Mouse (Mus musculus) limb, embryonic 14.5 days (tissue): ENCODE results near the gene Capn9. TPM values are rescaled to one million over a fixed set of nuclear protein-coding genes. Genes with fewer than 3 reads are reported as not detected.

ENCODE experiments used
- ATAC-seq: fragments of 200-750 bp; cut with Nextera tagmentation; 2 replicates; pipeline ENCODE4 v1.8.0; 2017; ENCODE audit warnings: low read depth, moderate number of reproducible peaks, moderate TSS enrichment; ENCODE audit not compliant: low FRiP score
- DNase-seq: peaks from one replicate; pipeline ENCODE4 v3.0.0-alpha.2; 2015; ENCODE audit warnings: low spot score
- H3K27ac ChIP-seq: fragments of 300-500 bp; sonication (generic); replicated peaks from 2 replicates; pipeline ENCODE4 v1.5.1; 2014; ENCODE audit warnings: low read depth, mild to moderate bottlenecking, low read length, moderate library complexity, mixed read lengths
- H3K27me3 ChIP-seq: fragments of 300-500 bp; sonication (generic); 2 replicates; pipeline ENCODE4 v1.6.1; 2014; ENCODE audit warnings: low read length, mixed read lengths; ENCODE audit not compliant: control insufficient read depth, insufficient read depth
- H3K36me3 ChIP-seq: fragments of 300-500 bp; sonication (generic); 2 replicates; pipeline ENCODE4 v1.6.1; 2014; ENCODE audit warnings: mild to moderate bottlenecking, low read length, moderate library complexity, mixed read lengths; ENCODE audit not compliant: control insufficient read depth, insufficient read depth
- H3K4me1 ChIP-seq: fragments of 300-500 bp; sonication (generic); 2 replicates; pipeline ENCODE4 v1.6.1; 2014; ENCODE audit warnings: antibody characterized with exemption, low read length, mixed read lengths; ENCODE audit not compliant: control insufficient read depth, insufficient read depth
- H3K4me2 ChIP-seq: fragments of 300-500 bp; sonication (generic); replicated peaks from 2 replicates; pipeline ENCODE4 v1.6.1; 2014; ENCODE audit warnings: low read depth, mild to moderate bottlenecking, low read length, moderate library complexity; ENCODE audit not compliant: severe bottlenecking
- H3K4me3 ChIP-seq: fragments of 300-500 bp; sonication (generic); replicated peaks from 2 replicates; pipeline ENCODE4 v1.5.1; 2014; ENCODE audit warnings: low read length
- H3K9ac ChIP-seq: fragments of 300-500 bp; sonication (generic); 2 replicates; pipeline ENCODE4 v1.6.1; 2014; ENCODE audit warnings: mild to moderate bottlenecking, low read depth, low read length, moderate library complexity; ENCODE audit not compliant: severe bottlenecking
- H3K9me3 ChIP-seq: fragments of 300-500 bp; sonication (generic); 2 replicates; pipeline ENCODE4 v1.6.1; 2016; ENCODE audit warnings: low read length; ENCODE audit not compliant: control insufficient read depth
- POLR2A ChIP-seq: fragments of 200-500 bp; IDR thresholded peaks from 2 replicates; pipeline ENCODE4 v1.8.0; 2012; ENCODE audit warnings: inconsistent platforms, mild to moderate bottlenecking, moderate library complexity, borderline replicate concordance; ENCODE audit not compliant: insufficient read depth, insufficient read length; ENCODE audit errors: extremely low read depth
- WGBS: fragments of 180-500 bp; shearing (Covaris S2); extraction: QIAGEN DNeasy Blood & Tissue Kit; methylation state at CpG from one replicate; pipeline ENCODE4 v1.1.7; 2014; 5-methylcytosine and 5-hydroxymethylcytosine counted together
- polyA plus RNA-seq, 2 experiments: library from polyadenylated mRNA; depleted of rRNA in 1 of 2; stranded (reverse) in 1 of 2; unstranded in 1 of 2; fragments of >200 nt; fragmentation: Nextera tagmentation in 1 of 2; extraction: Ambion mirVana in 1 of 2; gene quantifications; 2 replicates each; pipeline versions ENCODE4 v1.2.1 to v1.2.3; 2012 to 2014

Gene Capn9
- polyA plus RNA-seq (2012; rRNA removed) (0.03 and 0.06 TPM in 2 replicates), polyA plus RNA-seq (2014; fragmentation: Nextera tagmentation; extraction: Ambion mirVana) (0.08 and 0.15 TPM in 2 replicates)

DNA sequence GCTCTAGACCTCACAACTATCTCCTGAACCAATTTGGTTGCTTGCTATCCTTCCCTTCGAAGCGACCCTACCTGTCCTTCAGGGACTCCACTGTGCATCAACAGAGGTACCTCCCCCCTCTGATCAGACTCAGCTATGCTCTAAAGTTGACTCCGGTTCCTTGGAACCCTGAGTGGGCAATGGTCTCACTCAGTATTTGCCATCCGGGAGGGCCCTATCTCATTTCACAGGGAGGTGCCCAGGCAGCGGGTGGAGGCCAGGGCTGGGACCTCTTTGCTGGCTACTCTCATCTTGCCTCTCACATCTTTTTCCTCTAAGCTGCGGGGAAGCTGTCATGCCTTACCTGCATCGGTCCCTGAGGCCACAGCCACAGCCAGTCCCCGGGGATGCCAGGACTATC, at the start of gene Capn9:
Gene Capn9 (plus strand): TSS at position 301 of the 400 bp plus-strand sequence.
- H3K36me3 ChIP-seq, result no peaks in the 10 kb centered on the region
- WGBS, result 85% methylated on average over 8 of the region's 8 CpGs
- no peak for TF ChIP-seq POLR2A
- H3K4me3 ChIP-seq, result no peak within 1 kb of the TSS
- ATAC-seq, result no peak
- 0 out of 2 replicates have a peak, but pooled peaks cover 2% of the 10 kb centered on the region for H3K4me1 ChIP-seq
- no peak within 1 kb of the TSS for H3K4me2 ChIP-seq
- no peak within 1 kb of the TSS for H3K9ac ChIP-seq
- no peak within 1 kb of the TSS for H3K27ac ChIP-seq
- no peak for DNase-seq
- no peaks in the 10 kb centered on the region for H3K27me3 ChIP-seq
- H3K9me3 ChIP-seq, result no peaks in the 10 kb centered on the region

DNA sequence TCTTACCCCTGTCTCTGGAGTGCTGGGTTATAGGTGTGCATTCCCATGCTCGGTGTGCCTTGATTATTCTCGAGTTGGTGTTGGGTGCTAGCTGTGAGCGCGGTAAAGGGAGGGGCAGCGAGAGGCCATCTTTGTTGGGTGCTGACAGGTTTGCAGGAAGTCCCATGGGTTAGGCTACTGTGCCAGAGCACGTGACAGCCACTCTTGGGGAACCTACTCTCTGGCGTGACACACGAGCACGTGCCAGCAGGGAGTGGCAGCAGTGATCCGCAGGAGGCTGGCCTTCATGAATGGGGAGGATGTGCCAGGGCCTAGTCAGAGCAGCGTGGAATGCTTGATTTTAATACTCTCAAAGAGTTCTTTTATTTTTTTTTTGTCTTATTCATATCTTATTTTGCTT, 49.6 kb upstream of the Capn9 start:
- Histone ChIP-seq H3K27ac (no peak overlapping the region), H3K4me2 (no peak overlapping the region), H3K36me3 (peaks cover 55% of the 10 kb centered on the region), H3K9ac (no peak overlapping the region), H3K27me3 (no peaks in the 10 kb centered on the region), H3K9me3 (no peaks in the 10 kb centered on the region), H3K4me3 (no peak overlapping the region), H3K4me1 (peaks cover 8% of the 10 kb centered on the region; the same call in 1 of the 2 replicates)
- DNase-seq (no peak), ATAC-seq (no peak)
- 89% methylated on average over 11 of the region's 11 CpGs for WGBS
- TF ChIP-seq POLR2A, result no peak

DNA sequence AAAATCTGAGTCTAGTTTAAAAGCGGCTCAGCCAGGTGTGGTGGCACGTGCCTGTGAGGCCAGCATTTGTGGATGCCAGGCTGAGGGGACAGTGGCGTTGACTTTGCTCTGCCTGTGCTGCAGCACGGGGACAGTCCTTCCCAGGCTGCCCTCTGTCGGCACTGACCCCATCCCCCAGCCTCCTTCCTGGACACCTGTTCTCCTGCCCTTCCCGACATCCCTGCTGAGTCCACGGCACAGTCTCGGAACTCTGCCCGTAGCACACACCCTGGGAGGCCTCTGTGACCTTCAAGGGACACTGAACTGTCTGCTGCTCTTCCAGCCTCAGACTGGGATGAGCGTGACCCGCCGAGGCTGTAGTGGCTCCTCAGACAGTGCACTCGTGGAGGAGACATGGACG, 45.8 kb upstream of the Capn9 start:
- Histone ChIP-seq H3K36me3 (peaks cover 87% of the 10 kb centered on the region), H3K27me3 (no peaks in the 10 kb centered on the region), H3K4me3 (no peak overlapping the region), H3K4me1 (no peaks in the 10 kb centered on the region), H3K9ac (no peak overlapping the region), H3K4me2 (no peak overlapping the region), H3K27ac (no peak overlapping the region), H3K9me3 (no peaks in the 10 kb centered on the region)
- WGBS, result 86% methylated on average over 13 of the region's 14 CpGs
- DNase-seq, result no peak
- no peak for ATAC-seq
- TF ChIP-seq POLR2A, result no peak

DNA sequence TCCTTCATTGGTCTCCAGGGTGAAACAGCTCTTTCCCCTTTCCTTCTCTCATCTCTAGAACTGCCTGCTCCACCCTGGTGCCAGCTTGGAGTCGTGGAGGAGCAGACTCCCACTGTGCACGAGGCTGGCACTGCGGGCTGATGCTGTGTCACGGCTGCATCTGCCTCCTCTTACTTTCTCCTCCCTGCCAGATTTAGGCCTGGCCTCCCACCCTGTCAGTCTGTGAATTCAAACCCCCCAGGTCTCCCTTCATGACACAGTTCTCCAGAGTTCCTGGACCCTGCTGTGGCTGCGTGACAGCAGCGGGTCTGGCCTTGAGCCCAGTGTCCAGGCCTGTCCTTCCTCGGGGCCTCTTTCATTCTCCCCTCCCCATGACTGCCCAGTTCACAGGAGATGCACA, 45.4 kb upstream of the Capn9 start:
- DNase-seq, result no peak
- no peaks in the 10 kb centered on the region for H3K27me3 ChIP-seq
- no peak overlapping the region for H3K27ac ChIP-seq
- H3K9me3 ChIP-seq, result no peaks in the 10 kb centered on the region
- no peak overlapping the region for H3K9ac ChIP-seq
- no peak for TF ChIP-seq POLR2A
- 88% methylated on average over 7 of the region's 7 CpGs for WGBS
- ATAC-seq, result no peak
- H3K36me3 ChIP-seq, result peaks cover 89% of the 10 kb centered on the region
- H3K4me3 ChIP-seq, result no peak overlapping the region
- H3K4me1 ChIP-seq, result no peaks in the 10 kb centered on the region
- H3K4me2 ChIP-seq, result no peak overlapping the region

DNA sequence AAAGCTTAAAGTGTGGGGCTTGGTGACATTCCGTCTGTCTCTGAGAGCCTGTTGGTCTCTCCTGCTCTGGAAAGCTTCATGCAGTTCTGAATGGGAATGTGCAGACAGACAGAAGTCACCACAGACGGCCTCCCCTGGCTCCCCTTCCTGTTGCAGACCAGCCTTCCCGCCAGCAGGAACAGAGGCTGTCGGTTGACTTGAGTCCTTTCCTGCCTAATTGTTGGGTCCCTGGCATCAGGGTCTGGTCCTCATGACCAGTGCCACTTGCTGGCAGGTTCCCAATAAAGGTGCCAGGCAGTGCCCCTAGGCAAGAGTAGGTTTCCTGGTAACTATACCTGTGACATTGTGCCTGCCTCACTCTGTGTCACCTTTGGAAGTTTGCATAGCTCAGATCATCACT, 44.9 kb upstream of the Capn9 start:
- Histone ChIP-seq H3K4me3 (no peak overlapping the region), H3K4me2 (no peak overlapping the region), H3K27me3 (no peaks in the 10 kb centered on the region), H3K9ac (no peak overlapping the region), H3K36me3 (peaks cover 89% of the 10 kb centered on the region), H3K27ac (no peak overlapping the region), H3K4me1 (no peaks in the 10 kb centered on the region), H3K9me3 (no peaks in the 10 kb centered on the region)
- DNase-seq (no peak), ATAC-seq (no peak)
- TF ChIP-seq POLR2A, result no peak
- WGBS, result 83% methylated on average over 4 of the region's 4 CpGs

DNA sequence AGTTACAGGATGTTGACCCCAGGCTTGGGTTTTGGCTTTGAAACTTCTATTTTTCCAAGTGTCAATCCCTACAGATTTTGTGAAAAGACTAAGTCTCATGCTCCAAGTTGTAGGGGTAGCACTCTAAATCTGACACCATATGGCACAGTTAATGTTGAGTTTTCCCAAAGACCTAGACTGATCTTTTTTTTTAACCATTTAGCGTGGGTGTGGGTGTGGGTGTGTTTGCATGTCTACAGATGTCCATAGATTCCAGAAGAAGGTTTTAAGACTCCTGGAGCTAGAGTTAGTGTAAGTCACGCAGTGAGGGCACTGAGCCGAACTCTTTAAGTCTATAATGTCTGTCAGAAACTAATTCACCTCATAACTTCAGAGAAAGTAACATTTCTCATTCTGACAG, 43.3 kb upstream of the Capn9 start:
- Histone ChIP-seq H3K36me3 (peaks cover 84% of the 10 kb centered on the region), H3K9me3 (no peaks in the 10 kb centered on the region), H3K9ac (no peak overlapping the region), H3K27me3 (no peaks in the 10 kb centered on the region), H3K4me3 (no peak overlapping the region), H3K4me2 (no peak overlapping the region), H3K4me1 (no peaks in the 10 kb centered on the region), H3K27ac (no peak overlapping the region)
- ATAC-seq (no peak), DNase-seq (no peak)
- TF ChIP-seq POLR2A, result no peak
- WGBS, result 92% methylated on average over 3 of the region's 3 CpGs
